31 mouse cellular contexts compared by ENCODE assay signal in the genomic region with DNA sequence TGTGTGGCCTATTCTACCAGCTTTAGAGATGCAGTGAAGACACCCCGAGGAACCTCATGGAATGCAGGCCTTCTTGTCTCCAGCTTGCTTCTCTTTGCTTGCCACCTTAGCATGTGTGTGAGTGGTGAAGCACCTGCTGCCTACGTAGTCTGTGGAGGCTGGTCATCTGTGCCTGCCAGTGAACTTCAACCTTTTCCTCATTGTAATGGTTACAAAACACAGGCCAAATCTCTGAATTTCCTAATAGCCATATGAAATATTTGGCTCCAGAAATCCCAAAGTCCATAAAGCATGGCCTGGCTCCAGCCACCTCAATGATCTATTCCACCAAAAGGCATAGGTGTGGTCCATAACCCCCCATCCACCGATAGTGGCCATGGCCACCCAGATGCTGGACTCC.
"Had no signal": no experiment of that assay in that cellular context is flagged by ENCODE, and none has a peak within 500 bp of the region (broad histone marks: within the 10 kb centered on the region; RNA-seq: fewer than 3 reads in every experiment).

No protein-coding gene starts in this region.

- H3K9me3 ChIP-seq: limb, embryonic 10.5 days; limb, embryonic 13.5 days; limb, embryonic 15.5 days; liver, embryonic 12.5 days; liver, embryonic 13.5 days; liver, embryonic 15.5 days; lung, embryonic 15.5 days; midbrain, embryonic 10.5 days; midbrain, embryonic 12.5 days; midbrain, embryonic 13.5 days; midbrain, embryonic 15.5 days; neural tube, embryonic 13.5 days had no signal

- H3K4me2 ChIP-seq: limb, embryonic 12.5 days; limb, embryonic 13.5 days; limb, embryonic 15.5 days; liver, embryonic 12.5 days; liver, embryonic 13.5 days; liver, embryonic 15.5 days; lung, embryonic 14.5 days; lung, embryonic 15.5 days; midbrain, embryonic 11.5 days; midbrain, embryonic 12.5 days; midbrain, embryonic 13.5 days; midbrain, embryonic 15.5 days; neural tube, embryonic 12.5 days; neural tube, embryonic 13.5 days had no signal

- H3K4me3 ChIP-seq: left cerebral cortex, adult 2 months; limb, embryonic 10.5 days; limb, embryonic 12.5 days; limb, embryonic 13.5 days; limb, embryonic 15.5 days; liver, embryonic 12.5 days; liver, embryonic 13.5 days; liver, embryonic 15.5 days; lung, embryonic 15.5 days; megakaryocyte, embryonic 14.5 days; midbrain, embryonic 10.5 days; midbrain, embryonic 12.5 days; midbrain, embryonic 13.5 days; midbrain, embryonic 15.5 days; myocyte; neural tube, embryonic 12.5 days; neural tube, embryonic 13.5 days had no signal

- H3K9ac ChIP-seq: limb, embryonic 12.5 days; limb, embryonic 13.5 days; limb, embryonic 15.5 days; liver, embryonic 12.5 days; liver, embryonic 13.5 days; liver, embryonic 14.5 days; liver, embryonic 15.5 days; lung, embryonic 14.5 days; lung, embryonic 15.5 days; midbrain, embryonic 12.5 days; midbrain, embryonic 13.5 days; midbrain, embryonic 15.5 days; neural tube, embryonic 12.5 days; neural tube, embryonic 13.5 days had no signal

- H3K4me1 ChIP-seq: liver, embryonic 12.5 days; liver, embryonic 13.5 days; liver, embryonic 15.5 days; lung, embryonic 15.5 days had no signal

- DNase-seq: left cerebral cortex, postnatal 4 days; liver, embryonic 13.5 days; lung, adult 18-20 months; lung, adult 2 months; lung, embryonic 14.5 days; lung, postnatal 10 days; lung, postnatal 14 days; lung, postnatal 36 days; lung, postnatal 4 days; midbrain, embryonic 14.5 days had no signal

- ATAC-seq: liver, embryonic 12.5 days; lung, postnatal 0 days; midbrain, embryonic 13.5 days; midbrain, embryonic 15.5 days; midbrain, embryonic 16.5 days had no signal

- H3K27ac ChIP-seq: left cerebral cortex, adult 2 months; limb, embryonic 10.5 days; limb, embryonic 12.5 days; limb, embryonic 13.5 days; limb, embryonic 15.5 days; liver, embryonic 12.5 days; liver, embryonic 13.5 days; liver, embryonic 14.5 days; liver, embryonic 15.5 days; lung, embryonic 15.5 days; macrophage; midbrain, embryonic 10.5 days; midbrain, embryonic 12.5 days; midbrain, embryonic 13.5 days; midbrain, embryonic 15.5 days; neural tube, embryonic 12.5 days; neural tube, embryonic 13.5 days had no signal

- H3K27me3 ChIP-seq: limb, embryonic 15.5 days; lung, embryonic 15.5 days; midbrain, embryonic 15.5 days had no signal

- H3K36me3 ChIP-seq: limb, embryonic 10.5 days; limb, embryonic 12.5 days; limb, embryonic 13.5 days; limb, embryonic 15.5 days; liver, embryonic 12.5 days; liver, embryonic 13.5 days; liver, embryonic 15.5 days; lung, embryonic 15.5 days; midbrain, embryonic 10.5 days; midbrain, embryonic 12.5 days; midbrain, embryonic 13.5 days; midbrain, embryonic 15.5 days; neural tube, embryonic 12.5 days; neural tube, embryonic 13.5 days had no signal
